Mouse (Mus musculus) CH12.LX (cell line): ENCODE measurements around the gene Hist1h2bg. TPM values are rescaled to one million over a fixed set of nuclear protein-coding genes. Genes with fewer than 3 reads are reported as not detected.
"Not testable (repeated sequence)": the region's sequence is repeated elsewhere in the genome, so short reads cannot be mapped to it uniquely, and the experiment has no call there.

Experiments used
- DNase-seq: peaks from one replicate; pipeline ENCODE4 v3.0.0-alpha.2; 2013; ENCODE audit errors: extremely low read depth
- H3K27ac ChIP-seq: 2 replicates; pipeline ENCODE4 v1.5.1; 2012; ENCODE audit warnings: low read depth, mild to moderate bottlenecking, control low read depth, moderate library complexity; ENCODE audit not compliant: insufficient read depth
- H3K27me3 ChIP-seq: replicated peaks from 2 replicates; pipeline ENCODE3; 2012; ENCODE audit warnings: inconsistent platforms
- H3K36me3 ChIP-seq, 2 experiments: replicated peaks in 1 of 2; 2 replicates each; pipeline versions ENCODE3 to v1.6.1; 2012; ENCODE audit warnings: inconsistent platforms in 1 of 2, low read length in 1 of 2, mild to moderate bottlenecking in 1 of 2, mixed read lengths in 1 of 2, moderate library complexity in 1 of 2; ENCODE audit not compliant: control insufficient read depth in 1 of 2, insufficient read depth in 1 of 2
- H3K4me1 ChIP-seq, 2 experiments: 2 replicates each; pipeline ENCODE4 v1.6.1; 2012; ENCODE audit warnings: inconsistent platforms in 1 of 2, moderate library complexity in 1 of 2; ENCODE audit not compliant: insufficient read depth in 2 of 2, control insufficient read depth in 1 of 2
- H3K4me2 ChIP-seq: 2 replicates; pipeline ENCODE4 v1.6.1; 2012; ENCODE audit warnings: low read depth, mild to moderate bottlenecking, control low read depth; ENCODE audit not compliant: poor library complexity, insufficient read depth, severe bottlenecking
- H3K4me3 ChIP-seq, 3 experiments: fragments of 150-350 bp in 1 of 3; sonication (generic) in 1 of 3; replicated peaks in 1 of 3; 2 replicates each; pipeline versions ENCODE3 to v1.5.1; 2011 to 2012; ENCODE audit warnings: low read depth in 2 of 3, low read length in 2 of 3, mild to moderate bottlenecking in 2 of 3, moderate library complexity in 2 of 3, control low read depth in 1 of 3, improper control_type of control experiment in 1 of 3, inconsistent platforms in 1 of 3, mixed read lengths in 1 of 3; ENCODE audit not compliant: poor library complexity in 1 of 3
- H3K79me2 ChIP-seq: replicated peaks from 2 replicates; pipeline ENCODE4 v1.6.1; 2012; ENCODE audit warnings: mild to moderate bottlenecking, moderate library complexity; ENCODE audit not compliant: control insufficient read depth, poor library complexity, insufficient read depth, severe bottlenecking; ENCODE audit errors: extremely low read depth
- H3K9ac ChIP-seq: 2 replicates; pipeline ENCODE4 v1.6.1; 2012; ENCODE audit warnings: low read depth, mild to moderate bottlenecking, control low read depth, moderate library complexity; ENCODE audit not compliant: insufficient read depth
- H3K9me3 ChIP-seq: replicated peaks from 2 replicates; pipeline ENCODE3; 2012; ENCODE audit warnings: low read length, inconsistent platforms, mixed read lengths
- BHLHE40 ChIP-seq: IDR thresholded peaks from 2 replicates; pipeline ENCODE4 v1.6.1; 2011; ENCODE audit warnings: mild to moderate bottlenecking, low read depth, low read length, improper control_type of control experiment
- CHD1 ChIP-seq: IDR thresholded peaks from 2 replicates; pipeline ENCODE4 v1.6.1; 2012; ENCODE audit warnings: low read depth, low read length, improper control_type of control experiment, inconsistent platforms
- CTCF ChIP-seq, 2 experiments: IDR thresholded peaks in 1 of 2; conservative IDR thresholded peaks in 1 of 2; 2 replicates each; pipeline ENCODE4 v1.5.1; 2011 to 2012; ENCODE audit warnings: low read depth in 2 of 2, low read length in 2 of 2, improper control_type of control experiment in 1 of 2, inconsistent platforms in 1 of 2, mild to moderate bottlenecking in 1 of 2, moderate library complexity in 1 of 2
- E2F4 ChIP-seq: IDR thresholded peaks from 2 replicates; pipeline ENCODE4 v1.6.1; 2011; ENCODE audit warnings: low read depth, low read length, improper control_type of control experiment; ENCODE audit not compliant: insufficient replicate concordance
- ELF1 ChIP-seq: IDR thresholded peaks from 2 replicates; pipeline ENCODE4 v1.6.1; 2014; ENCODE audit warnings: low read depth, mild to moderate bottlenecking, inconsistent platforms, low read length, improper control_type of control experiment
- ETS1 ChIP-seq: conservative IDR thresholded peaks from 2 replicates; pipeline ENCODE4 v1.6.1; 2012; ENCODE audit warnings: low read depth, mild to moderate bottlenecking, inconsistent platforms, low read length, improper control_type of control experiment, moderate library complexity
- GABPA ChIP-seq: IDR thresholded peaks from 2 replicates; pipeline ENCODE4 v1.6.1; 2012; ENCODE audit warnings: low read depth, low read length, improper control_type of control experiment, inconsistent platforms; ENCODE audit not compliant: insufficient replicate concordance
- HCFC1 ChIP-seq: IDR thresholded peaks from 2 replicates; pipeline ENCODE4 v1.6.1; 2012; ENCODE audit warnings: low read depth, mild to moderate bottlenecking, inconsistent platforms, low read length, improper control_type of control experiment
- IRF4 ChIP-seq: IDR thresholded peaks from 2 replicates; pipeline ENCODE4 v1.6.1; 2014; ENCODE audit warnings: low read depth, mild to moderate bottlenecking, inconsistent platforms, low read length, improper control_type of control experiment
- JUND ChIP-seq: conservative IDR thresholded peaks from 2 replicates; pipeline ENCODE4 v1.6.1; 2011; ENCODE audit warnings: low read depth, low read length, improper control_type of control experiment
- KAT2A ChIP-seq: IDR thresholded peaks from 2 replicates; pipeline ENCODE4 v1.6.1; 2012; ENCODE audit warnings: low read length, improper control_type of control experiment, inconsistent platforms; ENCODE audit not compliant: insufficient replicate concordance
- MAFK ChIP-seq: IDR thresholded peaks from 2 replicates; pipeline ENCODE4 v1.6.1; 2011; ENCODE audit warnings: low read length, improper control_type of control experiment; ENCODE audit not compliant: insufficient replicate concordance
- MAZ ChIP-seq: IDR thresholded peaks from 2 replicates; pipeline ENCODE4 v1.6.1; 2012; ENCODE audit warnings: low read depth, mild to moderate bottlenecking, inconsistent platforms, low read length, improper control_type of control experiment, moderate library complexity
- MXI1 ChIP-seq: IDR thresholded peaks from 2 replicates; pipeline ENCODE4 v1.6.1; 2011; ENCODE audit warnings: mild to moderate bottlenecking, low read depth, low read length, improper control_type of control experiment
- MYC ChIP-seq: IDR thresholded peaks from 2 replicates; pipeline ENCODE4 v1.6.1; 2011; ENCODE audit warnings: low read depth, mild to moderate bottlenecking, improper control_type of control experiment, low read length
- NELFE ChIP-seq: IDR thresholded peaks from 2 replicates; pipeline ENCODE4 v1.6.1; 2011; ENCODE audit warnings: low read depth, low read length, improper control_type of control experiment
- NRF1 ChIP-seq: IDR thresholded peaks from 2 replicates; pipeline ENCODE4 v1.6.1; 2014; ENCODE audit warnings: low read depth, mild to moderate bottlenecking, inconsistent platforms, low read length, improper control_type of control experiment, moderate library complexity
- PAX5 ChIP-seq: IDR thresholded peaks from 2 replicates; pipeline ENCODE4 v1.6.1; 2012; ENCODE audit warnings: low read length, inconsistent platforms, mixed read lengths
- POLR2A ChIP-seq: IDR thresholded peaks from 2 replicates; pipeline ENCODE4 v1.6.1; 2011; ENCODE audit warnings: low read depth, mild to moderate bottlenecking, improper control_type of control experiment, low read length
- POLR2AphosphoS2 ChIP-seq: IDR thresholded peaks from 2 replicates; pipeline ENCODE4 v1.6.1; 2011; ENCODE audit warnings: low read depth, low read length, improper control_type of control experiment
- RCOR1 ChIP-seq: conservative IDR thresholded peaks from 2 replicates; pipeline ENCODE4 v1.6.1; 2012; ENCODE audit warnings: low read depth, mild to moderate bottlenecking, inconsistent platforms, low read length, improper control_type of control experiment
- SIN3A ChIP-seq: IDR thresholded peaks from 2 replicates; pipeline ENCODE4 v1.6.1; 2012; ENCODE audit warnings: low read length, improper control_type of control experiment, inconsistent platforms
- SMC3 ChIP-seq: IDR thresholded peaks from 2 replicates; pipeline ENCODE4 v1.6.1; 2011; ENCODE audit warnings: low read depth, low read length, improper control_type of control experiment
- TBP ChIP-seq: conservative IDR thresholded peaks from 2 replicates; pipeline ENCODE4 v1.6.1; 2011; ENCODE audit warnings: low read depth, low read length, improper control_type of control experiment
- TCF12 ChIP-seq: IDR thresholded peaks from 2 replicates; pipeline ENCODE4 v1.6.1; 2014; ENCODE audit warnings: low read depth, mild to moderate bottlenecking, inconsistent platforms, low read length, improper control_type of control experiment
- UBTF ChIP-seq: IDR thresholded peaks from 2 replicates; pipeline ENCODE4 v1.6.1; 2012; ENCODE audit warnings: low read depth, mild to moderate bottlenecking, inconsistent platforms, low read length, improper control_type of control experiment, moderate library complexity
- USF2 ChIP-seq: conservative IDR thresholded peaks from 2 replicates; pipeline ENCODE4 v1.6.1; 2011; ENCODE audit warnings: low read depth, low read length, improper control_type of control experiment
- ZC3H11A ChIP-seq: IDR thresholded peaks from 2 replicates; pipeline ENCODE4 v1.6.1; 2012; ENCODE audit warnings: low read depth, mild to moderate bottlenecking, inconsistent platforms, low read length, improper control_type of control experiment
- ZKSCAN1 ChIP-seq: IDR thresholded peaks from 2 replicates; pipeline ENCODE4 v1.6.1; 2012; ENCODE audit warnings: low read depth, inconsistent platforms, low read length, improper control_type of control experiment, borderline replicate concordance
- ZMIZ1 ChIP-seq: IDR thresholded peaks from 2 replicates; pipeline ENCODE4 v1.6.1; 2012; ENCODE audit warnings: low read depth, mild to moderate bottlenecking, inconsistent platforms, low read length, improper control_type of control experiment
- ZNF384 ChIP-seq: IDR thresholded peaks from 2 replicates; pipeline ENCODE4 v1.6.1; 2012; ENCODE audit warnings: low read depth, low read length, improper control_type of control experiment, inconsistent platforms
- dilution Hi-C: fragments of 300-500 bp; cut with MboI; formaldehyde crosslinking; loops from 2 replicates; pipeline ENCODE4 v1.14.3; 2020; ENCODE audit warnings: low sequenced_read_pairs; ENCODE audit not compliant: extremely low pct_unique_long_range_greater_than_20kb, extremely low pct_ligation_motif_present
- in situ Hi-C: fragments of 300-500 bp; cut with MboI; formaldehyde crosslinking; loops from 3 replicates; pipeline ENCODE4 v1.14.3; 2019; ENCODE audit warnings: low sequenced_read_pairs, low pct_ligation_motif_present, low pct_unique_long_range_greater_than_20kb, mixed read lengths
- polyA plus RNA-seq: library from polyadenylated mRNA; unstranded; fragments of >175 nt; gene quantifications from 2 replicates; pipeline ENCODE4 v1.2.1, GENCODE M21; 2012; ENCODE audit warnings: low read depth; ENCODE audit not compliant: insufficient read length
- total RNA-seq, 2 experiments: library from RNA; depleted of rRNA; stranded (reverse); fragments of 300-350 nt in 1 of 2; fragments of >200 nt in 1 of 2; gene quantifications; 2 replicates each; pipeline ENCODE4 v1.2.3; 2012 to 2014

The Hist1h2bg gene
- total and polyA plus RNA-seq, 3 experiments, result 9.4 to 3,252 (median 136) TPM

- dilution Hi-C loops, H3K9me3 ChIP-seq, DNase-seq, H3K27me3 ChIP-seq, in situ Hi-C loops, H3K79me2 ChIP-seq, H3K36me3 ChIP-seq: not testable (repeated sequence)
- peak overlapping the region; percentile 87 for H3K27ac ChIP-seq
- H3K4me2 ChIP-seq, result peak overlapping the region; percentile 58; the same call in 1 of the 2 replicates
- H3K4me1 ChIP-seq, result peaks cover 0 to 20% of the 10 kb centered on the region in 2 experiments; a peak in 2 of 4 replicates
- peak overlapping the region; percentile 88 for H3K9ac ChIP-seq
- H3K4me3 ChIP-seq, result peak overlapping the region; percentile 19 to 69 (median 46)
- TF ChIP-seq ZMIZ1 (peak; percentile 98), SIN3A (peak; percentile 8; the same call in 1 of the 2 replicates), HCFC1 (0 out of 2 replicates have a peak, but pooled peaks have one; percentile 6), NELFE (peak; percentile 83), MXI1 (peak; percentile 6; the same call in 1 of the 2 replicates), POLR2A (peak; percentile 92), UBTF (peak; percentile 91)
Measured at GRCm38 (mm10) chr13:23575864-23576313, 4.7 kb downstream of the Hist1h2bg start.

GRCm38 (mm10) chr13:23576351-23576881, 5.2 kb downstream of the Hist1h2bg start:
- Histone ChIP-seq H3K9ac (peak overlapping the region; percentile 88), H3K4me1 (peaks cover 0 to 23% of the 10 kb centered on the region in 2 experiments; a peak in 2 of 4 replicates), H3K27ac (peak overlapping the region; percentile 77), H3K27me3 (no peaks in the 10 kb centered on the region), H3K4me3 (peak overlapping the region; percentile 19 to 69 (median 46)), H3K9me3 (no peaks in the 10 kb centered on the region), H3K79me2 (no peaks in the 10 kb centered on the region), H3K4me2 (peak overlapping the region; percentile 58), H3K36me3 (no peaks in the 10 kb centered on the region)
- DNase-seq, result no peak
- in situ Hi-C loops, result no loop called here
- dilution Hi-C loops, result no loop called here
- TF ChIP-seq GABPA (no peak), TCF12 (no peak), IRF4 (no peak), ZC3H11A (no peak), MXI1 (peak; percentile 3; the same call in 1 of the 2 replicates), CHD1 (peak; percentile 96), NELFE (peak; percentile 63), ELF1 (no peak), MAFK (no peak), RCOR1 (peak; percentile 69; the same call in 1 of the 2 replicates), ZNF384 (no peak), E2F4 (no peak), NRF1 (no peak), ZKSCAN1 (no peak), BHLHE40 (no peak), ETS1 (no peak), JUND (no peak), MYC (peak; percentile 27; the same call in 1 of the 2 replicates), HCFC1 (no peak; the same call in 1 of the 2 replicates), SMC3 (no peak; the same call in 1 of the 2 replicates), USF2 (no peak), PAX5 (no peak), MAZ (no peak), ZMIZ1 (peak; percentile 73; the same call in 1 of the 2 replicates), KAT2A (no peak), POLR2AphosphoS2 (peak; percentile 99), TBP (no peak), SIN3A (peak; percentile 50; the same call in 1 of the 2 replicates), CTCF (conservative IDR thresholded peaks at IDR 0.05 in 1 of 2, IDR thresholded peaks at IDR 0.05 in 1 of 2; ENCODE audit: low read depth in 2 of 2, low read length in 2 of 2) (no peak)
